Mouse (Mus musculus): ENCODE data around the gene Stkld1. TPM values are rescaled to one million over a fixed set of nuclear protein-coding genes. Genes with fewer than 3 reads are reported as not detected.

The Stkld1 gene
- total RNA-seq, 2 experiments from 2014 or later, result 0.20 to 0.39 TPM

- peak; percentile 81 to 82 for DNase-seq (ENCODE audit: low spot score in 2 of 2)
These were observed 17.7 kb upstream of the Stkld1 start, which contains the start of the genes Surf2 and Surf1 for GRCm38 (mm10) chr2:26915927-26916728. Gene Surf2 (plus strand): TSS chr2:26916367. Gene Surf1 (minus strand): TSS chr2:26916530.

- DNase-seq (ENCODE audit: low spot score in 2 of 2), result peak in 1 of 2 experiments; percentile 22
These were observed 17.1 kb upstream of the Stkld1 start for GRCm38 (mm10) chr2:26916738-26917137.

- no peak for DNase-seq (ENCODE audit: low spot score in 2 of 2)
These were observed 14.2 kb upstream of the Stkld1 start for GRCm38 (mm10) chr2:26919684-26920083.

- no peak for DNase-seq (ENCODE audit: low spot score in 2 of 2)
These were observed 13.5 kb upstream of the Stkld1 start for GRCm38 (mm10) chr2:26920190-26920855.

- no peak for DNase-seq (ENCODE audit: low spot score in 2 of 2)
These were observed 12.1 kb upstream of the Stkld1 start for GRCm38 (mm10) chr2:26921784-26922183.

GRCm38 (mm10) chr2:26927745-26928476 is 5.9 kb upstream of the Stkld1 start:
- DNase-seq (ENCODE audit: low spot score in 2 of 2), result no peak

- peak; percentile 65 to 67 for DNase-seq (ENCODE audit: low spot score in 2 of 2)
These were observed 3.5 kb upstream of the Stkld1 start for GRCm38 (mm10) chr2:26930390-26930789.

GRCm38 (mm10) chr2:26932473-26933303 is 1.2 kb upstream of the Stkld1 start:
- DNase-seq (ENCODE audit: low spot score in 2 of 2), result no peak

GRCm38 (mm10) chr2:26935286-26935685 is 1.4 kb downstream of the Stkld1 start:
- no peak for DNase-seq (ENCODE audit: low spot score in 2 of 2)

- DNase-seq (ENCODE audit: low spot score in 2 of 2), result no peak
These were observed 2.6 kb downstream of the Stkld1 start for GRCm38 (mm10) chr2:26936425-26936824.

GRCm38 (mm10) chr2:26941539-26941938 is 7.7 kb downstream of the Stkld1 start:
- DNase-seq (ENCODE audit: low spot score in 2 of 2), result no peak

- no peak for DNase-seq (ENCODE audit: low spot score in 2 of 2)
These were observed 9.4 kb downstream of the Stkld1 start for GRCm38 (mm10) chr2:26943253-26943652.

- no peak for DNase-seq (ENCODE audit: low spot score in 2 of 2)
These were observed 16.6 kb downstream of the Stkld1 start for GRCm38 (mm10) chr2:26950411-26950810.

GRCm38 (mm10) chr2:26951346-26951905 is 17.6 kb downstream of the Stkld1 start:
- DNase-seq (ENCODE audit: low spot score in 2 of 2), result no peak

GRCm38 (mm10) chr2:26952193-26952592 is 18.3 kb downstream of the Stkld1 start:
- no peak for DNase-seq (ENCODE audit: low spot score in 2 of 2)

- DNase-seq (ENCODE audit: low spot score in 2 of 2), result no peak
These were observed 19.0 kb downstream of the Stkld1 start for GRCm38 (mm10) chr2:26952866-26953265.

- no peak for DNase-seq (ENCODE audit: low spot score in 2 of 2)
These were observed 21.0 kb downstream of the Stkld1 start for GRCm38 (mm10) chr2:26954735-26955395.

- no peak for DNase-seq (ENCODE audit: low spot score in 2 of 2)
These were observed 23.1 kb downstream of the Stkld1 start for GRCm38 (mm10) chr2:26956811-26957487.

- no peak for DNase-seq (ENCODE audit: low spot score in 2 of 2)
These were observed 23.6 kb downstream of the Stkld1 start for GRCm38 (mm10) chr2:26957488-26957859.

All from layer of hippocampus, postnatal 10 days (tissue).